Mouse (Mus musculus): ENCODE data around the gene Hinfp.

Gene Hinfp

GRCm38 (mm10) chr9:44266478-44267226 is 38.8 kb downstream of the Hinfp start:
- DNase-seq (ENCODE audit: extremely low read depth, low read depth, low spot score): peak; percentile 33

GRCm38 (mm10) chr9:44261388-44261787 is 44.1 kb downstream of the Hinfp start:
- DNase-seq (ENCODE audit: extremely low read depth, low read depth, low spot score): no peak

- no peak for DNase-seq (ENCODE audit: extremely low read depth, low read depth, low spot score)
Observed at GRCm38 (mm10) chr9:44259014-44259413, 46.5 kb downstream of the Hinfp start.

- no peak for DNase-seq (ENCODE audit: extremely low read depth, low read depth, low spot score)
Observed at GRCm38 (mm10) chr9:44256213-44256612, 49.3 kb downstream of the Hinfp start.

- no peak for DNase-seq (ENCODE audit: extremely low read depth, low read depth, low spot score)
Observed at GRCm38 (mm10) chr9:44255136-44255521, 50.3 kb downstream of the Hinfp start.

GRCm38 (mm10) chr9:44254508-44255135 is 50.8 kb downstream of the Hinfp start:
- no peak for DNase-seq (ENCODE audit: extremely low read depth, low read depth, low spot score)

- no peak for DNase-seq (ENCODE audit: extremely low read depth, low read depth, low spot score)
Observed at GRCm38 (mm10) chr9:44253441-44253840, 52.0 kb downstream of the Hinfp start.

GRCm38 (mm10) chr9:44251314-44251713 is 54.2 kb downstream of the Hinfp start, which contains the start of gene Pdzd3:
Gene Pdzd3, minus strand, starts transcription at chr9:44251471.
- DNase-seq (ENCODE audit: extremely low read depth, low read depth, low spot score): no peak

GRCm38 (mm10) chr9:44250445-44250844 is 55.0 kb downstream of the Hinfp start:
- DNase-seq (ENCODE audit: extremely low read depth, low read depth, low spot score): no peak

GRCm38 (mm10) chr9:44249181-44250146 is 56.0 kb downstream of the Hinfp start:
- DNase-seq (ENCODE audit: extremely low read depth, low read depth, low spot score): no peak

- no peak for DNase-seq (ENCODE audit: extremely low read depth, low read depth, low spot score)
Observed at GRCm38 (mm10) chr9:44247907-44248306, 57.6 kb downstream of the Hinfp start.

GRCm38 (mm10) chr9:44243621-44244020 is 61.9 kb downstream of the Hinfp start:
- DNase-seq (ENCODE audit: extremely low read depth, low read depth, low spot score): no peak
